Mouse (Mus musculus): ENCODE results near the gene Dync1i2.

The Dync1i2 gene

GRCm38 (mm10) chr2:71211591-71212359 lies at the start of gene Dync1i2:
TSS of gene Dync1i2 (plus strand) at chr2:71211706.
- DNase-seq (ENCODE audit: low spot score in 2 of 2): peak; percentile 93

GRCm38 (mm10) chr2:71162831-71163621 lies 48.5 kb upstream of the Dync1i2 start:
- DNase-seq (ENCODE audit: low spot score in 2 of 2): no peak

GRCm38 (mm10) chr2:71167211-71167610 lies 44.3 kb upstream of the Dync1i2 start:
- DNase-seq (ENCODE audit: low spot score in 2 of 2): no peak

GRCm38 (mm10) chr2:71168461-71169021 lies 43.0 kb upstream of the Dync1i2 start:
- DNase-seq (ENCODE audit: low spot score in 2 of 2): no peak

- no peak for DNase-seq (ENCODE audit: low spot score in 2 of 2)
Observed at GRCm38 (mm10) chr2:71173031-71173430, 38.5 kb upstream of the Dync1i2 start.

- no peak for DNase-seq (ENCODE audit: low spot score in 2 of 2)
Observed at GRCm38 (mm10) chr2:71176329-71177249, 34.9 kb upstream of the Dync1i2 start.

GRCm38 (mm10) chr2:71177250-71177615 lies 34.3 kb upstream of the Dync1i2 start:
- DNase-seq (ENCODE audit: low spot score in 2 of 2): no peak

- no peak for DNase-seq (ENCODE audit: low spot score in 2 of 2)
Observed at GRCm38 (mm10) chr2:71177760-71178159, 33.7 kb upstream of the Dync1i2 start.

DNA sequence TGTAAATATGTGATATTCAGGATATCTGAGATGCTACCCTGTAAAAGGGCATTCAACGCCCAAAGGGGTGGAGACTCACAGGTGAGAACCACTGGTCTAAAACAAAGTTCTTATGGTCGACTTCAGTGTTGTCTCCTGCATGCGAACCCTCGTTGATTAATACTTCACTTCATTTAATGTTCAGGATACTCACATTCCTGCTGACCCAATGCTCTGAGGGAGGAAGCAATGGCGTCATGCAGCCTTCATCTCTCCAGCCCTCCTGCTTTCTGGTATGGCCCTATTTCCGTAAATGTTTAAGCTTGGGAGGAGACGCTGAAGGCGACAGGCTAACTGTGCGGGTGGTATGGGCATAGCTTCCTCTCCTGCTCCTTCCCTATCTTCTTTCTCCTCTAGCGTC lies 31.8 kb upstream of the Dync1i2 start:
- no peak for DNase-seq (ENCODE audit: low spot score in 2 of 2)

DNA sequence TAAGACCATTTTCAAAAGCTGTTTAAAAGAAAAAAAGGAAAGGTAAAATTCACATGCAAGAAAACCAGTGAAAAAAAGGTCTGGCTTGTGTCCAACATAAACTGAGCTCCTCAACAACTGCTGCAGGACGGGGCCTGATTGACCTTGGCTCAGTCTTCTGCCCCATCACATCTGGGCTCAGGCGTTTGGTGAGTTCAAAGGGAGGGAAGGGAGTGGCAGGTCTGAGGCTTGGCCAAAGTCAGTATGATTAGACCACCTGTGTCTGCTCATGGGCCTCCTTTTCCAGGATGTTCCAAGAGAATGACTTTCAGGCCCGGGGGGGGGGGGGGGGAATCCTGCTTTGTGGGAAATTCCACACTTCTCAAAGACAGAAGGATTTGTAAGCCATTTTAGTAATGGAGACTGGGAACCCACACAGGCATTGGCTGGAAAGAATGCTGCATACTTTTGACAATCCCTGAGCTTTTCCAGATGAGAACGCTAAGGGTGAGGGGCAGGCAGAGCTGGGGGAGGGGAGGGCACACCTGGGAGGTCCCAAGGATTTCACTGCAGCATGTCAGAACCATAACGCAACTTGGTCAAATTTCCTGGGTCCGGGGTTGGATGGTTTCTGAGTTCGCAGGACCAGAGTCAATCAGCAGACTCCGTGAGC lies 30.8 kb upstream of the Dync1i2 start:
- no peak for DNase-seq (ENCODE audit: low spot score in 2 of 2)

DNA sequence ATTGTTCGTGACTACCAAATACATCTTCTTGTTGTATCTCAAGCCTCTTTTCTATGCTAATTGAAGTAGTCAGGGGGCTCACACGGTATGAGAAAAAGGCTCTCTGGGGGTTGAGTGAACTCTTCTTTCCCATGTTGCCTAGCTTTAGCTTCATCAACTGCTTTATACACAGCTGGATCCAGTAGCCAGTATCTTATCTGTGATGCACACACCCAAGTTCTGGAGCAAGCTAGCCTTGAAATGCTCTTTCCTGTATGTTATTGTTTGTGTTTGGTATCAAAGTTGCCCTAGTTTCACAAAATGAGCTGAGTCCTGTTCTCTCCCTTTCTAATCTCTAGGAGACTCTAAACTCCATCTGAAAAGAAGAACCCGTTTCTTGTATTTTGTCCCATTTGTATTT lies 23.6 kb upstream of the Dync1i2 start:
- no peak for DNase-seq (ENCODE audit: low spot score in 2 of 2)

GRCm38 (mm10) chr2:71188861-71189260 lies 22.6 kb upstream of the Dync1i2 start:
- DNase-seq (ENCODE audit: low spot score in 2 of 2): no peak

- no peak for DNase-seq (ENCODE audit: low spot score in 2 of 2)
Observed at GRCm38 (mm10) chr2:71191391-71192194, 19.9 kb upstream of the Dync1i2 start.

GRCm38 (mm10) chr2:71192195-71192807 lies 19.2 kb upstream of the Dync1i2 start:
- no peak for DNase-seq (ENCODE audit: low spot score in 2 of 2)

GRCm38 (mm10) chr2:71194137-71194960 lies 17.2 kb upstream of the Dync1i2 start:
- no peak for DNase-seq (ENCODE audit: low spot score in 2 of 2)

GRCm38 (mm10) chr2:71196947-71197346 lies 14.6 kb upstream of the Dync1i2 start:
- no peak for DNase-seq (ENCODE audit: low spot score in 2 of 2)

- no peak for DNase-seq (ENCODE audit: low spot score in 2 of 2)
Observed at GRCm38 (mm10) chr2:71198907-71199306, 12.6 kb upstream of the Dync1i2 start.

GRCm38 (mm10) chr2:71200485-71200884 lies 11.0 kb upstream of the Dync1i2 start:
- no peak for DNase-seq (ENCODE audit: low spot score in 2 of 2)

- no peak for DNase-seq (ENCODE audit: low spot score in 2 of 2)
Observed at GRCm38 (mm10) chr2:71201886-71202285, 9.6 kb upstream of the Dync1i2 start.

All from spleen, postnatal 36 days (tissue).